Mouse (Mus musculus) adrenal gland, postnatal 4 days (tissue): Measurements from ENCODE around the gene Tnpo2. TPM values are rescaled to one million over a fixed set of nuclear protein-coding genes. Genes with fewer than 3 reads are reported as not detected.

Experiments
- DNase-seq, 2 experiments: peaks; one replicate each; pipeline ENCODE4 v3.0.0; 2021 to 2022; ENCODE audit warnings: low spot score in 2 of 2, mixed read lengths in 2 of 2
- total RNA-seq, 2 experiments: library from RNA; stranded (reverse); gene quantifications; 2 replicates each; pipeline ENCODE4 v1.2.3; 2021

Tnpo2 gene
- total RNA-seq, 2 experiments from 2014 or later = 70.8 to 86.8 TPM

DNA sequence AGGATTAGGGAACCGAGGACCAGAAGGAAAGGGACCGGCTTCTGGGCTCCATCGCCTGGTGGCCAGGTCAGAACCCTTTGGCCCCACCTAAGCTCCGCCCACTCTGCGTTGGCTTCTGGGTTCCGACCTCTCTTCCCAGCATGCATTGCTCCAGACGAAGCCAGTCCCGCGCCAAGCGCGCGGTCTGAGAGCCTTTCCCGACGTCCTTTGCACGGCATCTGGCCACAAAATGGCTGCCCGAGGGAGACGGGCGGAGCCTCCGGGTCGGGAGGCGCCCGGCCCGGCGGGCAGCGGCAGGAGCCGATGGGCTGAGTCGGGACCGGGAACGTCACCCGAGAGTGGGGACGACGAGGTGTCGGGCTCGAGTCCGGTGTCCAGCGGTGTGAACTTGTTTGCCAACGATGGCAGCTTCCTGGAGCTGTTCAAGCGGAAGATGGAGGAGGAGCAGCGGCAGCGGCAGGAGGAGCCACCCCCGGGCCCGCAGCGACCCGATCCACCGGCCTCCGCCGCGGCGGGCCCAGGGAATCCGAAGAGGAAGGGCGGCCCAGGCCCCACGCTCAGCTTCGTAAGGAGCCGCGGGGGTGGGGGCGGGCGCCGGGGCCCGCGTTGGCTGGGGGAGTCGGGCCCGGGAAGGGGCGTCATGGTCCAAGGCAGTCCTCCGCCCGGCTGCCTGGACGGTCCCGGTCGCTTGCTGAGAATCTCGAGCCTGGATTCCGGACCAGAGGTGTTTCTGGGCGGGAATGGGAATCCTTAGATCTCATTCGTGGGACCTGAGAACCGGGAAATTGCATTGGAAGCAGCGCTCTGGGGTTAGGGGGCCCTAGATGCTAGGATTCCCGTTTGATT, 9.8 kb upstream of the Tnpo2 start, which contains the start of gene Trir:
Gene Trir, plus strand, starts transcription at position 154 of the 846 bp plus-strand sequence.
- peak; percentile 83 to 94 for DNase-seq

DNA sequence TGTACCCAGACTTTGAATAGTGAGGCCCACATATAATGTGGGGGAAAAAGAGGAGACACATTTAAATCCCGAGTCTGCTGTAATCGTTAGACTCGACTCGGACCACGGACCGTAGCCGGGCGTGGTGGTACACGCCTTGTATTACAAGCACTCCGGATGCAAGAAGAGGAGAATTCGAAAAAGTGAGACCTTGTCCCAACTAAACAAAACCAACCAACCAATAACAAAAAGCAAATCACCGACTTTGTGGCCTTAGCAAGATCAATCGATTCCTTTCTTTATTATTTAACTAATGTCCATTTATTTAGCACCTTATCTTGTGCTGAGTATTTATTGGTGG, 9.2 kb upstream of the Tnpo2 start:
- DNase-seq = no peak

DNA sequence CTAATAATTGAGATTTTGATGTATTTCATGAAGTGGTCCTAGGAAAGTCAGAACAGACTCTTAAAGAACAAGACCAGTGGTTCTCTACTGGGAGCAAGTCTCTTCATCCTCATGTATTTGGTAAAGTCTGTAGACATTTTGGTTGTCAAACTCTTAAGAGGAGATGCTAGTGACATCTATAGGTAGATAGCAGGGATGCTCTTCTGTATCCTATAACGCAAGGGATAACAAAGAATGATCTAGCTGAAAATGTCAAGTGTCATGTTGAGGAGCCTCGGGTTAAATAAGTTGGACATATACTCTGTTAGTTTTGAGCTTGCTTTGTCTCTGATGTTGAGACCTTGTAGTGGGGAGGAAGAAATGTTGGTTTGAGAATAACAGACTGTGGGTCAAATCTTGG, 8.8 kb upstream of the Tnpo2 start:
- DNase-seq = no peak

DNA sequence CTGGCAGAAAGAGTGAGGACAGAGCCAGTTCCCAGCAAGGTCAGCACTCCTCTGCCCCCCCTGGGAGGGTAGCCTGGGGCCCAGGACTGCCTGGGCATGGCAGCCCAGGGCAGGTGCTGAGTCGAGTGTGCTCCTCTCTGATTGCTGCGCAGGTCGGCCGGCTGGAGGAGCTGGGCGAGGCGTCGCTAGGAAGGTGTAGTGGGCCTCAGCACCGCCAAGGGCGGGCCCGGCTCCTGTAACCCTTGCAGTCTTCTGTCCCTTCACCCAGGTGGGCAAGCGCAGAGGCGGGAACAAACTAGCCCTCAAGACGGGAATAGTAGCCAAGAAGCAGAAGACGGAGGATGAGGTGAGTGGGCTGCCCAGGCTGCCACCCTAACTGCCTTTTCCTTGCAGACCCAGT, 7.4 kb upstream of the Tnpo2 start:
- DNase-seq = no peak

DNA sequence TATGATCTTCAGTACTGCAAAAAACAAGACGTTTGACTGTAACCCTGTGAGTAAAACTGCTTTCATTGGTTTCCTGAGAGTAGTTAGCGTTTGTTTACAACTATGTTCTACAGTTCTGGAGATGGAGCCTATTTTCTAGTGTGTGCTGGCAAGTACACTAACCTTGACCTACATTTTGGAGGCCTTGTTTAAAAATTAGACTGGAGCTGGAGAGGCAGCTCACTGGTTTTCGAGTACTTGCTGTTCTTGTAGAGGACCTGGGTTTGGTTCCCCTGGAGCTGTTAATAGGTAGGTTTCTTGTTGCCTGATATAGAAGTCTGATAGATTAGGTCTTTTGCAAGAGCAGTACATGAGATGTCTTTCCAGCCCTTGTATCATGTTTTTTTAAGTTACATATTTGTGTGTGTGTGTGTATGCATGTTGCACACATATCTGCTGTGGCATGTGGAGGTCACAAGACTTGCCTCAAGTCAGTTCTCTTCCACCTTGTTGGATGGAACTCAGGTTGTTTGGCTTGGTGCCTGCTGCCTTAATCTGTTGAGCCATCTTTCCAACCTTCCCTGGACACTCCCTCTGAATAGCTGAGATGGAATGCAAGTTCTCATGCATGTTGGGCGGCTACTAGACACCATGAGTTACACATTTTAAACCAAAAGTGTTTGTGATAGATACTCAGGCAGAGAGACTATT, 3.9 kb upstream of the Tnpo2 start:
- no peak for DNase-seq

DNA sequence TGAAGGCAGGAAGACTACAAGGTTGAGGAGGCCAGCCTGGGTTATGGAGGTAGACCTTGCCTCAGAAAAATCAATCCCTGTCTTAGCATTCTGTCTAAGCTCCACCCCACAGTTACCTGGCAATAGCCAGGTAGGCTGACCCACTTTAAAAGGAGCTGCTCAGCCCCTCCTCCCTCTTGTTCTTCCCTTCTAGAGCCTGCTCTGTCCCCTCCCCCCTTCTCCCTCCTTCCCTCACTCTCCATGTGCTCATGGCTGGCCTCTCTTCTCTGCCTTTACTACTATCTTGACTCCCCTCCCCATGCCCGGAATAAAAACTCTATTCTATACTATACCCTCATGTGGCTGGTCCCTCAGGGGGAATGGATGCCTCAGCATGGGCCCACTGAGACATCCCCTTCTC, 2.8 kb upstream of the Tnpo2 start:
- no peak for DNase-seq

DNA sequence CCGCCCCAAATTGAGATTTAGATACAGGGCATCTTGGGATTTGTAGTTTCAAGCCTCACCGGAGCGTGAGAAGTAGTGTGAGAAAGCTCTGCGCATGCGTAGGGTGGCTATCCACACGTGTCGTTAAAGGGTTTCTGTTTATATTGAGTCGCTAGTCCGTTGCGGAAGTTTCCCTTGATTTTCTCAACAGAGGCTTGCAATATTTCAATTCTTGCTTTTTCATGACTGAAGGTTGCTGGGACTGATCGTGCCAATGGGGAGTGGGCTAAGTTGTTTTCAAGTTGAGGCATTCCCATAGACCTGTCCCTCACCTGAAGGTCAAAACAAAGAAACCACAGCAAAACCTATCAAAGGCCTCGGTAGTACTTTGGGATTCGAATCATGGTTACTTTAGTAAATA, 2.0 kb upstream of the Tnpo2 start:
- peak in 1 of 2 experiments; percentile 60 for DNase-seq

DNA sequence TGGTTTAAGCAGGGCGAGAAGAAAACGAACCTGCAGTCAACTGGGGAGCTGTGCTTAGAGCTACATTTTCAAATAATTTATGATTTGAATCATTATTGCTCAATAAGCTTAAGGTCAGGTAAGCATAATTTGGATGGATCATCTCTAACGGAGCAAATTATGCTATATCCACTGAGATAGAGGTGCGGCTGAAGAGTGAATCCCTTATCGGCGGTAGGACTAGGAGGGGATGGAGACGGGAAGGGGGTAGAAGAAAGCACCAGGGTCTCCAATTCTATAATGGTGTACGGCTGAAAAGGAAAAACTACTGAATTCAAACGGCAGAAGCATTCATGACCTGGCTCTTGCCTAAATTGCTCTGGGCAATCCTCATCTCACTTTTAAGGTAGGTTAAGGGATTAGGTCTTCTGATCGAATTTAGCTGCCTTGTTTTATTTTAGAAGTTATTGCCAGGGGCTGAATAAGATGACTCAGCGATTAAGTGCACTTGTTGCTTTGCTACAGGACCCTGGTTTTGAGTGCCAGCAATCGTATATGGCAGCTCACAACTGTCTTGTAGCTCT, 1.5 kb upstream of the Tnpo2 start:
- DNase-seq = no peak

DNA sequence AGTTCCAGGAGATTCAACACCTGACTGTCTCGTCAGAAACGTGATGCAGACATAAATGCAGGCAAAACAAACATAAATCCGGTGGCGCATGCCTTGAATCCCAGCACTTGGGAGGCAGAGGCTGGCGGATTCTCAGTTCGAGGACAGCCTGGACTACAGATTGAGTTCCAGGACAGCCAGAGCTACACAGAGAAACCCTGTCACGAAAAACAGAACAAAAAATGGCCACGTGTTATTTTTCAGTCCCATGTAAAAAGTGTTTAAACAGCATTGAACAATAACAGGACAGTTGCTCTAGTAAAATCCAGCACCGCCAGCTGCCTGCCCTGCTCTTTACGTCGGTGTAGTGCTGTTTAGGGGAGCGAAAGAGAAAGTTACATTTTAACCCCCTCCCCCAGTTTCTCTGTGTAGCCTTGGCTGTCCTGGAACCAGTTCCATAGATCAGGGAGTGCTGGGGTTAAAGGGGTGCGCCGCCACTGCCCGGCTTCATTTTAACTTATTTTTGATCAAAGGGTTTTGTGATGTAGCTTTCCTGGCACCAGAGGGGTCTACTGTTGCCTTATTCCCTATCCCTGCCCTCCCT, 896 bp upstream of the Tnpo2 start:
- DNase-seq = no peak

DNA sequence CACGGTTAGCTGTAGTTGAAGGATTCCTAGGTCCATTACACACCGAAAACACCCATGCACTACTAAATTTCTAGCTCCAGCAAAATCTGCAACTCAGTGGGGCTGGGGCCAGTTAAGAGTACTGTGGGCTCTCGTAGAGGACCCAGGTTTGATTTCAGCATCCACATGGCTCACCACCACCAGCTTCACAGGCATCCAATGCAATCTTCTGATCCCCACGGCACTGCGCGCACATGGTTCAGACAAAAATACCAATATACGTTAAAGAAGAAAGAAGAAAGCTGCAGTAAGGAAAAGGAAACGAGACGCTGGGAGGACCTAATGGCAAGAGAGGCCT, 366 bp upstream of the Tnpo2 start:
- DNase-seq = no peak

DNA sequence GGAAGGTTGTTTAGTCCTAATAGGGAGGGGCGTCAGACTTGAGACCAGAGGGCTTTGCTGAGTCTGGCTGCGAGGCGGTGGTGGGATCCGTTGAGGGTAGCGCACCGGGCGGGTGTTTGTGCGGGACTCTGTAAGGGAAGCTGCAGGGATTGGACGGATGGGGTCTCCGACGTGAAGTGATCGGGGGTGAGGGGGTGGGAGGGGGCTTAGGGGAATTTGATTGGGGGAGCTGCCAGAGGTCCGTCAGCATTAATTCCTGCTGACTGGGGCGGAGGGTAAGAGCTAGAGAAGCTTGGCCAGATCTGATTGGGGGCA, 608 bp downstream of the Tnpo2 start:
- no peak for DNase-seq

DNA sequence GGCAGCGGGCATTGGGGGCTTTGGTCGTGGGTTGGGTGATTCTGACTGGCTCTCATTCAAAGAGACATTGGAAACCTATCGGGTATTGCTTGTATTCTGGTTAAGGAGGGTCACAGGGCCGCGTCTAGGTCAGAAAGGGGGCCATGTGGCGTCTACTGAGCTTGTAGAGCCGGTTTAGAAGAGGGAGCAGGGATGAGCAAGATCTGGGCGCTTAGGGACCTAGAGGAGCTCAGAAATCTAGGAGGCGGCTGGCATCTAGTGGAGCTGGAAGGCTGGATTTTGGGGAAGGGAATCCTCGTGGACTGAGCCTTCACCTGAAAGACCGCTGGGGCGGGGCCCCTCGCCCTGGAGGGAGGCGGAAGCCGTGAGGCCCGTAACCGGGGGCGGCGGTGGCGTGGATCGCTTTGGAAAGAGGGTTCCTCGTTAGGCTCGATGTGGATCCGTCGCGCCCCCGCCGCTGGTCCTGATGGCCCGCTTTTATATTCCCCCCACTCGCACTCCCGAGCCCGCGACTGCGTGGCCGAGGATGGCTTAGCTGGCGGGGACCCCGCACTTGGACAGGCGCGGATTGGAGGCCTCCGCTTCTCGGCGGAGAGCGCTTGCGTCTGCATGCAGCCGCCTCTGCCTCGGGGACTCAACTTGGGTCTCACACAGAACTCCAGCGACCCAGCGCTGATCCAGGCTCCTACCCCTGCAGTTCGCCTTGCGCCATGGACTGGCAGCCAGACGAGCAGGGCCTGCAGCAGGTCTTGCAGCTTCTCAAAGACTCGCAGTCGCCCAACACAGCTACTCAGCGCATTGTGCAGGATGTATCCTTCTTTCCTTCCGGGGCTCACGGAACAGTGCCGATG, 1.2 kb downstream of the Tnpo2 start:
- peak in 1 of 2 experiments; percentile 32 for DNase-seq

DNA sequence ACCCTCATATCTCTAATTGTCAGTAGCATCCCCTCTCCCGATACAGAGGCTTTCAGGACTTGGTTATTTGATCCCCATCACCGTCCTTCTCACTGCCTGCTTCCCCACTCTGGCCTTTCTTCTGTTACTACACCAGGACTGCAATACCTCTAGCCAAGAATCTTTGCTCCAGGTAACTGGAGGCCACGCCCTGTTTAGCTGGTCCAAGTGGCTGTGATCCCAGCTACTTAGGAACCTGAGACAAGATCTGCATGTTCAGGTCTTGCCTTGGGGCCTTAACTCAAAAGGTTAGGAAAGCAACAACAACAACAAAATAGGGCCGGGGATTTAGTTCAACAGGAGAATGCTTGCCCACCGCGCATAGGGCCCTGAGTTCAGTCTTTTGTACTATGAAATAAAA, 6.9 kb downstream of the Tnpo2 start:
- DNase-seq = no peak

DNA sequence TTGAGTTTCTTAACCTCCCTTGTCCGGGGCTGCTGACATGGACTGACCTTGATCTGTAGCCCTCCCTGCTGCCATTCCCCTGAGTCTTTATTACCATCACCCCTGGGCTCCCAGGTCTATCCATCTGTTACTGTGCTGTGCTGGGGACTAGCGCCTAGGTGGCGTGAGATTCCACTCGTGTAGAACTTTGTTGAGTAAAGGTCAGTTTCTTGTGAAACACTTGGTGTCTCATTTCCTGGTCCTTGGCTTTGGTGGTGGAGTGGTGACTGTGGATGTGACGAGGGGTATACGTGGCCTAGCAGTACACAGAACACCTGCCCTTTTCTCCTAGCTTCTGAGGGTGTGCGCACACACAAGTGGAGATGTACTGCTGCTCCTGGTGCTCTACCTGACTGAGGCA, 20.7 kb downstream of the Tnpo2 start:
- no peak for DNase-seq

DNA sequence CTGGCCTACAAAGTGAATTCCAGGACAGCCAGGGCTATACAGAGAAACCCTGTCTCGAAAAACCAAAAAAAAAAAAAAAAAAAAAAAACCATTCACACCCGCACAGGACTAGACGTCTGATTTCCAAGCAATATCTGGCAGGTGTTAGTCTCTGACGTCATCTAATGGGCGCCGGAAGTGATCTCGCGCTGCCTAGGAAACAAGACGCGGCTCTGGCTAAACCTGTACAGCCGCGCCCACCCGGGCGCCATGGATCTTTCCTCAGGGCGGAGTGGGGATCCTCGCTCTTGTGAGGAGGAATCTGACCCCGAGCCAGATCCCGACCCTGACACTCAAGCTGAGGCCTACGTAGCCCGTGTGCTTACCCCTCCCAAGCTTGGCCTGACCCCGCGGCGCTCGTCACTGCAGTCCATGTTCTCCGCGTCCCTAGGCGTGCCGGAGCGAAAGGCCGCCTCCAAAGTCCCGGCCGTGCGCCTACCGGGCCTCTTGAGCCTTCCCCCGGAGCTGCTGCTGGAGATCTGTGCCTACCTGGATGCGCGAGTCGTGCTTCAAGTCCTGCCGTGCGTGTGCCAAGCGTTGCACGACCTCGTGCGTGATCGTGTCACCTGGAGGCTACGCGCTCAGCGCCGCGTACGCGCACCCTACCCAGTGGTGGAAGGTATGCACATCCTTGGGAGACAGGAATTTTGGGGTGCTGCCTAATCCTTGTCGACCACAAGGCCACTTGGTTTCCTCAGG, 23.3 kb downstream of the Tnpo2 start, which contains the start of gene Fbxw9:
Gene Fbxw9, plus strand, starts transcription at position 177 of the 738 bp plus-strand sequence.
- peak; percentile 63 to 77 for DNase-seq

DNA sequence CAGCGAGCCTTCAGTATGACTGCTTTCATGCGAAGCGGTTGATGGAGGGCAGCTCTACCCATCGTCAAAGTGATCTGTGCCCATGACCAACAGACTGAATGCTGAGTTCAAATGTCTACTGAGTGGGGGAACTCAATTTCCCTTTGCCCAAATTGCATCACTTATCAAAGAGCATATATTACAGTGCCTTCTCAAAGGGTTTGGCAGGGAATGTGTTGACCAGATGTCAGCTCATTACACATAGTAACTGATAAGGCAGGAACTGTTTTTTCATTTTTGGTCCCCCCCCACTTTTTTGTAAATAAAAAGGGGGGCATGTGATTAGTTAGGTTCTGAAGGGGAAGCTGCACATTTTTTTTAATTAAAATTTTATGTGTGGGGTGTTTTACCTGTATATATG, 25.9 kb downstream of the Tnpo2 start:
- no peak for DNase-seq

DNA sequence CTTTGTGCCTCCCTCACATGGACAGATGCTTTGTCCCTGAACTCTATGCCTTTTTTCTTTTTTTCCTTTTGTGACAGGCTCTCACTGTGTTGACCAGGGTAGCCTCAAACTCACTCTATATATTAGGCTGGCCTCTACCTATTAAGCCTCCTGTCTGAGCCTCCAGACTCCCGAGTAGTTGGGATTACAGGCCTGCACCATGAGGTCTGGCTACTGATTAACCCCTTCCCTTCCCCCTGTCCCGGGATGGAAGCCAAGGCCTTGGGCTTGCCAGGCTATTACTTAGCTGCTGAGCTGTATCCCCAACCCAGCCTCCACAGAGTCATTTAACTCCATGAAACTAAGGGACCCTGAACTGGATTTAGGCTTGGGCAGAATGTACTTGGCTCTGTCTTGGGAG, 28.5 kb downstream of the Tnpo2 start:
- no peak for DNase-seq

DNA sequence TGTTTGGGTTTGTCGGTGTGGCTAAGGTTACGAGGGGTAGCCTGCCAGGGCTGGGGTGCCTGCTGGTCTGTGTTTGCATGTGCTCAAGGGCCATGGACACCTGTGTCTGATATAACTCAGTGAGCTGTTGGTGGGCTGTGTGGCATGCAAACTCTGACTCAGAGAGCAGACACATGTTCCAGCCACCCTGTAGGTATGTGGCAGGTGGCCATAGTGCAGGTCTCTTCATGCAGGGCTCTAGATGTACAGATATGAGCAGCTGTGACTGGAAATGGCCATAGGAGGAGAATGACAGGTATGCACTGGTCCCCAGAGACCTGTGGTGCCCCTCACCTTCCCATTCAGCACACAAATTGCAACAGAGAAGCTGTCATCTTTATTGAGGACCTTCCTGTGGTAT, 30.4 kb downstream of the Tnpo2 start:
- no peak for DNase-seq

DNA sequence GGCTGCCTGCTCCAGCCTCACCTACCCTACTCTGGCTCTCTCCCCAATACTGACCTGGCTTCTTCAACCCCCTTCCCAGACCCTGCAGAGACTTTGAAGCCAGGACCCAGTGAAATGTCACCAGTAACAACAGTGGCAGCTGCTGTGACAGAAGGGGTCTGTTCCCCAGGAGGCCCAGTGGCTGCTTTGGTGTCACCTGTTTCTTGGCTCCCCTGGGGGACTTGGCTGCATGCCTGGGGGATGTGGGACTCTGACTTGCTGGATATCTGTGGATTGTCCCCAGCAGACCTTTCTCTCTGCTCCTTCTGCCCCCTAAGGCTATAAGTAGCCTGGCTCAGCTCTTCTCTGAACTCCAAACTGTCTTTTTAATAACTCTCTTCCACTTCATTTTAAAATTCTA, 31.3 kb downstream of the Tnpo2 start, which contains the start of gene Gm5741:
Gene Gm5741, minus strand, starts transcription at position 1 of the 400 bp plus-strand sequence.
- DNase-seq = no peak

DNA sequence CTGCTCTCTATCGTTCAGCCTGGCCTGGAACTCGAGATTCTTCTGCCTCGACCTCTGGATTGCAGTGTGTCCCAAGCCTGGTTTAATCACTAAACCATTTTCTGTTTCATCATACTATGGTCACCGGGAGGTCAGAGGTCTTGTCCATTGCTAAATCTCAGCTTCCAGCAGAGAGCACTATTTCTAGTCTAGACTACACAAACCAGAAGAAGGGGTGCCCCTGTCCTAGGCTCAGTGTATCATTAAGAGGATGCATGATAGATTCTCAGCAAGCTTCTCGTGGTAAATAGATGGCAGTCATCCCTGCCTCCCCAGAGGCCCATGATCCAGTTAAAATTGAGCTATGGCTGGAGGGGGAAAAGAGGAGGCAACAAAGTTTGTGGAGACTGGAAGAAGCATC, 34.3 kb downstream of the Tnpo2 start:
- DNase-seq = no peak
